Mouse (Mus musculus) MEL (cell line): Measurements from ENCODE around the gene Tmem26.

Experiments
- GATA1 ChIP-seq: IDR thresholded peaks from 2 replicates; pipeline ENCODE4 v1.6.1; 2011; ENCODE audit warnings: low read depth, low read length, improper control_type of control experiment
- MAZ ChIP-seq: IDR thresholded peaks from 2 replicates; pipeline ENCODE4 v1.6.1; 2012; ENCODE audit warnings: low read depth, mild to moderate bottlenecking, inconsistent platforms, low read length, improper control_type of control experiment
- POLR2AphosphoS2 ChIP-seq: IDR thresholded peaks from 2 replicates; pipeline ENCODE4 v1.6.1; 2011; ENCODE audit warnings: low read length, improper control_type of control experiment
- USF2 ChIP-seq, 2 experiments: IDR thresholded peaks; 2 replicates each; pipeline ENCODE4 v1.6.1; 2011 to 2012; ENCODE audit warnings: improper control_type of control experiment in 2 of 2, low read length in 2 of 2, borderline replicate concordance in 1 of 2, inconsistent platforms in 1 of 2, low read depth in 1 of 2, mild to moderate bottlenecking in 1 of 2; ENCODE audit not compliant: insufficient read depth in 1 of 2

DNA sequence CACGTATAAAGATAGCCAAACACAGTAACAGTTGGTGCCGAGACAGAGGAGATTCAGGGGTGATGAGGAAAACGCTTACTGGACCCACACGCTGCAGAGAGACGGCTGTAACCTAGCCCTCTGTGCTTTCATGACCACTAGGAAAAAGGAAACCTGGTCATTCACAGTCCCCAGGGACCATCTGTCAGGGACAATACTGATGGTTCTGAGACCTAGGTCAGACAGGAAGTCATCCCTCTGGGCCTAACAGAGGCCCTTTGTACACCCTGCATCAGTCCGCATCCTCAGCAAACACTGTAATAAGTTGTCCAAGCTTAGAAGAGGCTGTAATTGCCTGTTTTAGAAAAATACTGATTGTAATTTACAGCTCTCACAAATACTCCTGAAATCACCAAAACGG is 76.4 kb downstream of the Tmem26 start:
- no peak for TF ChIP-seq GATA1
- TF ChIP-seq USF2 (IDR thresholded peaks at IDR 0.05; ENCODE audit: borderline replicate concordance in 1 of 2, insufficient read depth in 1 of 2, low read depth in 1 of 2, low read length in 2 of 2), result no peak
- no peak for TF ChIP-seq POLR2AphosphoS2
- no peak for TF ChIP-seq MAZ
